Mouse (Mus musculus): ENCODE measurements around the gene Xpo5.

GRCm38 (mm10) chr17:46285407-46285806 lies 82.8 kb downstream of the Xpo5 start:
- TF ChIP-seq POLR2A (IDR thresholded peaks at IDR 0.05; ENCODE audit: borderline replicate concordance, extremely low read depth, insufficient read depth, insufficient read length, poor library complexity, severe bottlenecking) (no peak), CTCF (IDR thresholded peaks at IDR 0.05; ENCODE audit: borderline replicate concordance, extremely low read depth, insufficient read depth, insufficient read length) (no peak)

Data from brain, embryonic 14.5 days (tissue).